Mouse (Mus musculus) CD4-positive, CD25-positive, alpha-beta regulatory T cell, adult 2 months (primary cell): ENCODE results near the gene Itga7.

Experiments used
- DNase-seq: peaks from one replicate; pipeline ENCODE4 v3.0.0-alpha.2; 2012; ENCODE audit warnings: low read depth, low spot score

Itga7 gene

DNA sequence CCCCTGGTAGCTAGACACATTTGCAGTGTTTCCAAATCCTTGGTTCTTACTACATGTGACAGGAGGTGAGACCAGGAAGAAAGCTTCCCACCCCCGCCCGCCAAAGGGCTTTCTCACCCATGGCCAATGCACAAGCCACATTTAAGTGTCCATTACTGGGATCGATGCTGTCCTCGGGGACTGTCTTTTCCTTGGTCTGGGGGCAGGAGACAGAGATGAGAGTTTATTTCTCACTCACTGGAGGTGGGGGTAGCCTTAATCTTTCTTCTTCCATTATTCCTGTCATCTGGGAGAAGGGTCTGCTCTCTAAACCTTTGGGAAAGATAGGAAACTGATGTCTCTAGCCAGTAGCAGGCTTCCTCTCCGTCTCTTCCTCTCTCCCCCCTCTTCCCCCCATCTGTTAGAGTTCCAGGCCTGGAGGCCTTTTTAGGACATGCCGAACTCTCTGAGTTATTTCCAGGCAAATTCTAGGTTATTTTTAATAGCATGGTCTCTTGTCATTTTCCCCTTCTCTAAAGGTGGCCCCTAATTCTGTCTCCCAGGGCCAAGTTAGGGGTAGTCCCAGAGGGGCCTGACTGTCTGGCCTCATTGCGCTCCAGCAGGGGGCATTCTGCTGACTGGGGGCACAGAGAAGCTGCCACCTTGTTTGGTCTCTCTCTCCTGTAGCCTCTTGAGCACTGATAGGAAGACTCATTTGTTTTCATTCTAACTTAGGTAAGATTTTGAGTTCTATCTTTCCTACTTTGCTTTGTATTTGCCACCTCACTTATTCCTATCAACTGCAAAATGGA lies 1.6 kb downstream of the Itga7 start:
- DNase-seq = no peak

DNA sequence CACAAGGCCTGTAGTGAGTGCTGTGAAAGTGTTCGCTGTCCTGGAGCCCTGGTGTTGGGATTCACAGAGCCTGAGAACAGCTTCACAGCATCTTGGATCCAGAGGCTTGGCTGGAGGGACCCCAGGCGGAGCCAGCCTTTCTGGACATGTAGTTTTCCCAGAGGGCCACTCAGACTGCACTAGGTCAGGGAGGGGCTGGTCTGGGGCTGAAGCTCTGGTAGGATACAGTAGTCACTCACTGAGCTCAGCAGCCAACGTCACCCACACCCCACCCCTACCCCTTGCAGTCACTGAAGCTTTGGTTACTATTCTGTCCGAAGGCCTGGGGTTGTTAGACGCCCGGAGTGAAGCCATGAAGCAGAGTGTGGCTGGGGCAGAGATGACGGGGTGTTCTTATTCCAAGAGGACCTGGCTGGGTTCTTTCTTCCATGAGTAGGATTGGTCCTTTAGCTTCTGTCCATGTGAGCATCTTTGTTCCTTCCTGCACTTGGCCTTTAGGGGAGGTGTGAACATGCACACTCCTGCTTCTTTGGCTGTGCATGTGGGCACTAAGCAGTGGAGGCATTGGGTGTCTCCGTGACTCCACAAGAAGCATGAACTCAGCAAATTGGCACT lies 2.3 kb downstream of the Itga7 start:
- DNase-seq = no peak

DNA sequence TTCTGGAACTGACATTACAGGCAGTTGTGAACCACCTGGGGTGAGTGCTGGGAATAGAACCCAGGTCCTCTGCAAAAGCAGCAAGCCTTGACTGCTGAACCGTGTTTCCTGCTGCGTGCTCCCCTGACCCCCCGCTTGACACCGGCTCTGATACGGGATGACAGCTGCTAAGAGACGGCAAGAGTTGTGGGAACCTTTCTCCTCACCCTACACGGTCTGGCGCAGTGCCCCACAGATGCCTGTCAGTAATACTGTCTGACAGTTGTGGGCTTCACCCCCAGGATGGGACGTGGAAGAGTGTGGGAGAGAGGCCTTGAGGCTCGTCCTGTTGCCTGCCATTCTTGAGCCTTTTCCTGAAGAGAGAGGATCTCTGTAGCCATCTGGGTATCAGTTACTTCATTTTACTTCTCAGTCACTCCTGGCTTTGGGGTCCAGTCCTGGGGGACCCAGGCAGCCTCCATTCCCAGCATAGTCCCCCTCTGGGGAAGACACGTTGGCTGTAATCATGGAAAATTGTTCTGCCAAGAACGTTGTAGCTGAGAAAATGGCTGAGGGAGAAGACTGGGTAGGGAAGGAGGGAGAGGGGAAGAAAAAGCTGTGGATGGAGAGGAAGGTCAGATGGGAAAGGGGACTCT lies 4.3 kb downstream of the Itga7 start:
- no peak for DNase-seq

DNA sequence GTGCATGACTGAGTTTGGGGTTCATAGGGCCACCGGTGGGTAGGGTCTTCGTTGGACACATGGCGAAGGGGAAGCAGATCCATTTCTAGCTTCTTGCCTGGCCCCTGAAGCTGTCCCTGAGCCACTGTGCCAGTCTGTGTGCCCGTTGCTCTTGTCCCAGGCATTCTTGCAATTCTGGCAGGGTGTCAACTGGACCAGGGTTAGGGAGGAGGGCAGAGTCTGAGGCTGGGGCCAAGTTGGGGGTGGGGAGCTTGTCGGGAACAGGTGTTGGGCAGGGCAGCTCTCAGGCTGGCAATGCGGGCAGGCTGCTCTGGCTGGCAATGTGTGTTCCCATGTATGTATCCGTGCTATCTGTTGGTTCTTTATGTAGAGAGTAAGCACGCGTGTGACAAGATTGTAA lies 4.8 kb downstream of the Itga7 start:
- DNase-seq = no peak

DNA sequence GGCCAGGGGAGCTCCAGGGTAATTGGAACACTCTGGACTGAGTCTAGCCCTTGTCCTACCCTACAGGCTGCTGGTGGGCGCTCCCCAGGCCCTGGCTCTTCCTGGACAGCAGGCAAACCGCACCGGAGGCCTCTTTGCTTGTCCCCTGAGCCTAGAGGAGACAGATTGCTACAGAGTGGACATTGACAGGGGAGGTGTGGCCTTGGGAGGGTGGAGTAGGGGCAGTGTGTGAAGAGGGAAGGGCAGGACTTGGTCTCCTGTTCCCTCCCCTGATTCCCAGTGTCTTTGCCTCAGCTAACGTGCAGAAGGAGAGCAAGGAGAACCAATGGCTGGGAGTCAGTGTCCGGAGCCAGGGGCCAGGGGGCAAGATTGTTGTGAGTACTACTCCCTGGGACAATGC lies 5.4 kb downstream of the Itga7 start:
- no peak for DNase-seq

DNA sequence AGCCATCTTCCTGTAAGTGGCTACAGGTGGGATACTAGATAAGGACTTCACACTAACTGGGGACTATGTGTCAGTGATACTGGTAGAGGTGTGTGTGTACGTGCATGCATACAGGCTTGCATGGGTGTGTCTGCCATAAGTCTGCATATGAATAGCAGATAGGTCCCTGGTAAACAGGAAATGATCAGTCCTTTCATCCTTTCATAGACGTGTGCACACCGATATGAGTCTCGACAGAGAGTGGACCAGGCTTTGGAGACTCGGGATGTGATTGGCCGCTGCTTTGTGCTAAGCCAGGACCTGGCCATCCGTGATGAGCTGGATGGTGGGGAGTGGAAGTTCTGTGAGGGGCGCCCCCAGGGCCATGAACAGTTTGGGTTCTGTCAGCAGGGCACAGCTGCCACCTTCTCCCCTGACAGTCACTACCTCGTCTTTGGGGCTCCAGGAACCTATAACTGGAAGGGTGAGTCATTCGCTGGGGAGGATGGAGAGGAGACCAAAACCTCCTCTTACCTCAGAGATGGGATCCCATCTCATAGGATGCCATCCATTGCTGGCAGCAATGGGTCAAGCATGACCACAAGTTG lies 7.0 kb downstream of the Itga7 start:
- peak; percentile 58 for DNase-seq

DNA sequence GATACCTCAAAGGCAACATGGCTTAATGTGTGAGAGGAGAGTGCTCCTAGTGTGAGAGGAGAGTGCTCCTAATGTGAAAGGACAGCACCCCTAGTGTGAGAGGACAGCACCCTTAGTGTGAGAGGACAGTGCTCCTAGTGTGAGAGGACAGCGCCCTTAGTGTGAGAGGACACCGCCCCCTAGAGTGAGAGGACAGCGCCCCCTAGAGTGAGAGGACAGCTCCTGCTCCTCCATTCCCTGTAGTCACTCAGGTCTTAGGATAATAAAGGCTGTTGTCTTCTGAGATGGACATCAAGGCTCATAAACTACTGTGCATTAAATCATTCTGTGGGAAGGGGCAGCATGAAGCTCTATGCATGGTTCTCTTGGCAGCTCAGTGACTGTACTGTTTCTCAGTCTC lies 12.1 kb downstream of the Itga7 start:
- peak; percentile 54 for DNase-seq

DNA sequence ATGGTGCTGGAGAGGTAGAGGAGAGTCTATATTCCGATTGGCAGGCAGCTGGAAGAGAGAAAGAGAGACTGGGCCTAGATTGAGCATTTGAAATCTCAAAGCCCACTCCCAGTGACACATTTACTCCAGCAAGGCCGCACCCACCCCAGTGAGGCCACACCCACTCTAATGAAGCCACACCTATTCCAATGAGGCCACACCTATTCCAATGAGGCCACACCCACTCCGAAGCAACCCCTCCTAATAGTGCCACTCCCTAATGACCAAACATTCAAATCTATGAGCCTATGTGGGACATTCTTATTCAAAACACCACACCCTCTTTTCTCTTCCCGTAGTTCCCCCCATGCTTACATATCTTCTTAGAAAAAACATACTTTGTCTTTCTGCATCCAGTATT lies 13.9 kb downstream of the Itga7 start:
- no peak for DNase-seq

DNA sequence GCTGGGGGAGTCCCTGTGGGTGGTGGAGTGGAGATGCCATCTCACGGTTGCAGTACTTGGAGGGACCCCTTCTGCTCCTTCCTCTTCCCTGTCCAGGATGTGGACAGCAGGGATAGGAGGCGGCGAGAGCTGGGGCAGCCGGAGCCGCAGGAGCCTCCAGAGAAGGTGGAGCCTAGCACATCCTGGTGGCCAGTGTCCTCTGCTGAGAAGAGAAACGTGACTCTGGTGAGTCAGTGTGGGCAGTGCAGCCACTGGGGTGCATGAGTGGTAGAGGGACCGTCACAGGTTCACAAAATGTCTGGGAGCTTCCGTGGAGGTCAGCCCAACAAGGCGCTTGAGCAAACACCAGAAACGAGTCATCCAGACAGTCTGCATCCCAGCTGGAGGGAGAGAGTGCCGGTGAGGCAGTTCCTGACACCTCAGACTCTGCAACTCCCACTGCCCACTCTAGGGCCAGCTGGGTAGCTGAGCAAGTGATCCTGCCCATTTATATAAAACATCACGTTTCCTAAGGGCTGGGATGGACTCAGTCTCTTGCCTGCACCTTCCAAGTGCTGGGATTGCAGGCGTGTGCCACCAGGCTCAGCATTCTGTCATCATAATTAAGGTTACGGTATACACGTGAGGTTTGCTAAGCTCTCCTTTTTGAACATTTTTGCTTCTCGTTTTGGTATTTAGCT lies 16.7 kb downstream of the Itga7 start:
- DNase-seq = no peak

DNA sequence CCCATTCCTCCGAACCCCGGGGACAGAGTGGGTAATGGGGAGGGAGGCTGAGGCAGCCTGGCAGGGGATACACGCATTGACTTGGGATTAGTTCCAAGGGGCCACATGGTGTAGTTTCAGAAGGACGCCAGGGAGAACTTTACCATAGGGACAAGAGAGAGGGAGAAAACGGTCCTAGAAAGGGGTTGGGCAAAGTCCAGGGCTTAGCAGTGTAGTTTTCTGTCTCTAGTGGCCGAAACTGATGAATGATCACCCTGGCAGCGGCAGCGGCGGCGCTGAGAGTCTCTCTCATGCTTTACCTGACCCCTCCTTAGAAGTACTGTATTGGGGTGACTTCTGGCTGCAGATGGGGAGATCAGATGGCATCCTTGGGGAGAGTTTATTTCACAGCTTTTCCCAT lies 24.7 kb downstream of the Itga7 start:
- DNase-seq = no peak

DNA sequence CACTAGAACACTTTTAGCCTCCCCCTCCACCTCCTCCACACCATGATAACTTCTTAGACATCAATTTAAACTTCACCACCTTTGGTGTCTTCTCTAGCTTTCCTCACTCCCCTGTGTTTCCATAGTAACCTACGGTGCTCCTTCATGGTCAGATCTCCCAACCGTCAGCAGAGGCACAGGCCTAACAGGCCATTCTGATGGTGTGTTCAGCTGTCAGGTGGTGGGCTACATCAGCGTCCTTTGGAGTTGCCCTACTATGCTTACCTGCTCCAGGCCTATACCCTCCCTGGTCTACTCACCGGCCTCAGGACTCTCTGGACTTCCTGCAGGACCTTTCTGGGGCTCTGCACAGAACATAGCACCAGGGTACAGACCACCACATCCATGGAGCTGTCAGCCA lies 26.5 kb downstream of the Itga7 start:
- DNase-seq = no peak

DNA sequence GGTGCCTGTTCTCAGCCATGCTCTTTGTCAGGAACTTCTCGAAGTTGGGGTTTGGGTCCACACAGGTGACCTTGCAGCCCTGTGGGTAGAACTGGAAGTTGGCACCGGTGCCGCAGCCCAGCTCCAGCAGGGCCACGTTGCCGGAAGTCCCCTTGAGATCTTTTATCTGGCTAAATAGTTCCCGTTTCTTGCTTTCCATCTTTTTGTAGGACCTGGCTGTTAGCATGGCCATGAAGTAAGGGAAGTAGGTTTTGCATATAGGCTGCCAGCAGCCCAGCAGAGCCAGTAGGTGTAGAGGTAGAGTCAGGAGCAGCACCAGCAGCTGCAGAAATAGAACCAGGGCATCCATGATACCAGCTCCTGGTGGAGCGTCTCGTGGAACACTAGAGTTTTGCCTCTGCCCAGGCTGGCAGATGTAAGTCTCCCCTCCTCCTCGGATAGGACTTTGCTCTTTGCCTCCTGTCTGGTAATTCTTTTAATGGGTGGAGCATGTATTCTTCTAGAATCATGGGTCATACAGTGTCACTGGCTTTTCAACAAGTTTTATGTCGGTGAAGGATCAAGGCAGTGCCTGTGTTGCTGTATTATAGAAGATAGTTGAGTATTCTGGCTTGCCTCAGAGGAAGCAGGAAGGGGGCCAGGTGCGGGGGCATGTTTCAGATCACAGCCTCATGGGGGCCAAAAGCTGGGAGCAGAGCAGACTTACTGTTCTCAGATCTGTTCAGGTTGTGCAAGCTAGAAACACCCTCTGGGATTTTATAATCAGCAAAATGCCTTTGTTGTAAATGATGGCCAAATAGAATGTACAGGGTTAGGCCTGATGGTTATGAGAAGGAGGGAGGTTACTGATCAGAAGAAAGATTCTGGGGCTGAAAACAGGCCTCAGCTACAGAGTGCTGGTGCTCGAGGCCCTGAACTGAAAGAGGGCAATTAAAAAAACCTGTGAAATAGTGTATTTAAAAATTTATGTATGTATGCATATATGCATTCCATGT lies 27.3 kb downstream of the Itga7 start, which contains the start of gene Mettl7b:
Gene Mettl7b, minus strand, starts transcription at position 399 of the 995 bp plus-strand sequence.
- DNase-seq = no peak

DNA sequence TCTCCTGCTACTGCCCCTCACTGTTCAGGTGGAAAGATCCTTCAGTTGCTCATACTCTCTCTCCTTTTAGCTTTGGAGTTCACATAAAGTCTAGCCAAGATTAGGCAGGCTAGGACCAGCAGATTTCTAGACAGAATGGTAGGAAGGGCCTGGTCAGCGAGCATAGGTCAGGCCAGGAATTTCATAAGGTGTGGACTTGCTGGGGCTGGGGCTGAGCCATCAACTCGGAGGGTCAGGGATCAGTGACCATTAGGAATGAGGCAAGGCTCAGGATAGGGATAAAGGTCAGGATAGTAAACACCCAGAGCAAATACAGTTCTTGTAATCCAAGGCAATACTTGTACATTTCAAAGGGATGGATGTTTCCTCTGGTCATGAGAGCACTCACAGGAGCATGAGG lies 31.3 kb downstream of the Itga7 start:
- DNase-seq = no peak

DNA sequence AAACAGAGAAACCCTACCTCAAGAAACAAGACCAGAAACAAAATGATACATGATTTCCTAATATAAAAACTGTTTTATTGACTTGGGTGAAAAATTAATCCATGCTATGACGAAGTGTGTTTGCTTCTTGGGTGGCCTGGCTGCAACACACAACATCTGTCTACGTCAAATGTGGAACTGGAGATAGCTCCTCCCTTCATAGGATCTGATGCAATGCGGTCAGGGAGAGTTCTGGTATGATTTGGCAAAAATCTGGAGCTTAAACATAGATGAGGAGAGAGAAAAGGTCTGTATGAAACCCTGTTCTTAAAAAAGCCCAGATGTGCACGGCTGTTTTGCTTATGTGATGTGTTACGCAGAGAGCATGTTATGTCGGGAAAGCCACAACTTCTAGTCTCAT lies 32.3 kb downstream of the Itga7 start:
- DNase-seq = no peak

DNA sequence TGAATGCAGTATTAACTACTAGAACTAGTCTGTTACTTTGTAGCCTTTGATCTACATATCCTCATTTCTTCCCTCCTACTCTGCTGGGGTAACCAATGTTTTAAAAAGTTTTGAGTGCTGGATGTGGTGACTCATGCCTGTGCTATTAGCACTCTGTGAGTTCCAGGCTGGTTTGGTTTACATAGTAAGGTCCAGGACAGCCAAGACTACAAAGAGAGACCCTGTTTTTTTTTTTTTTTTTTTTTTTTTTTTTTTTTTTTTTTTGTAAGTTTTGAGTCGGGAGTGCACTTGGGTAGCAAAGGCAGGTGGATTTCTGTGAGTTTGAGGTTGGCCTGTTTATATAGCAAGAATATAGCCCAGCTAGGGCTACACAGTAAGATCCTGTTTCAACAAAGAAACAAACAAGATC lies 34.7 kb downstream of the Itga7 start:
- no peak for DNase-seq

DNA sequence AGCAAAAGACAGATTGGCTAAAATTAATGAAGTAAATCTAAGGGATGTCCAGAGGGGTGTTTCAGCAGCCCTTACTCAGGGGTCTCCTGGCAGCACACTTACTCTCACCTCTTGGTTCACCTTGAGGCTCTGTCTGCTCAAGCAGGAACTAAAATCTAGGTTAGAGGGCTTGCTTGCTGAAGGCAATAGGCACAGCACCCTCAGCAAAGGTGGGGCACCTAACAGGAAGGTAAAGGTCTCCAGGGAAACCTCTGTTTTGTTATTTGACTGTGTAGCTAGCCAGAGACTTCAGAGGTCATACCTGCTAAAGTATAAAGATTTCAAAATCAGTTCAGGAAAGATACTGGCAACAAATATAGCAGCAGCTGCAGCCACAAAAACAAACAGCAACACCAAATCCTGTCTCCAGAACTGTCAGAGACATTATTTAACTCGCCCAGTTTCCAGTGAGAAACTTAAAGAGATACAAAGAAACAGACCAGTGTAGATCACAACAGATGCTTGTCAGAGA lies 37.2 kb downstream of the Itga7 start:
- DNase-seq = no peak

DNA sequence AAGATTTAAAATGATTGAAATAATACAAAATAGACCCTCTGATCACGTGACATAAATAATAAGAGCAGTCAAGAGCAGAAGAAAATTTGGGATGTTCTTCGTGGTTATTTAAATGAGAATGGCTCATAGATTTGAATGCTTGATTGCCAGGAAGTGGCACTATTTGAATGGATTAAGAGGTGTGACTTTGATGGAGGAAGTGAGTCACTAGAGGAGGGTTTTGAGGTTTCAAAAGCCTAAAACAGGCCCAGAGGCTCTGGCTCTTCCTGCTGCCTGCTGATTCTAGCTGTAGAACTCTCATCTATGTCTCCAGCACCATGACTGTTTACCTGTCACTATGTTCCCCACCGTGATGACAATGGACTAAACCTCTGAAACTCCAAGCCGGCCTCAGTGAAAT lies 39.2 kb downstream of the Itga7 start:
- DNase-seq = no peak

DNA sequence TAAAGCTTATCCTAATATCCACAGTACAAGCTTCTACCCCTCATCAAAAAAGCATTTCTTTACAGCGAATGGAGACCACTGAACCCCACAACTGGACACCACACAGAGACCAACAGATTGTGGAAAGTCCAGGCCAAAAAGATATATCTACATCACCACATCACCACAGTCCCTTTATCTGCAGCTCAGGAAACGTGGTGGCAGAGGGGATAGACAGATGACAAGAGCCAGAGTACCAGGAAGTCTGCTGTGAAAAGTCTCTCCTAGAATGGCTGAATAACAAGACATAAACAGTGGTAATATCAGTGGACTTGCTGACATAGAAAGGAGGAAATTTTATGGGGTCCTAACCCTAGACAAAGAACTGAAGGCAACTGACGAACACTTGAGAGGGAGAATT lies 42.8 kb downstream of the Itga7 start:
- no peak for DNase-seq

DNA sequence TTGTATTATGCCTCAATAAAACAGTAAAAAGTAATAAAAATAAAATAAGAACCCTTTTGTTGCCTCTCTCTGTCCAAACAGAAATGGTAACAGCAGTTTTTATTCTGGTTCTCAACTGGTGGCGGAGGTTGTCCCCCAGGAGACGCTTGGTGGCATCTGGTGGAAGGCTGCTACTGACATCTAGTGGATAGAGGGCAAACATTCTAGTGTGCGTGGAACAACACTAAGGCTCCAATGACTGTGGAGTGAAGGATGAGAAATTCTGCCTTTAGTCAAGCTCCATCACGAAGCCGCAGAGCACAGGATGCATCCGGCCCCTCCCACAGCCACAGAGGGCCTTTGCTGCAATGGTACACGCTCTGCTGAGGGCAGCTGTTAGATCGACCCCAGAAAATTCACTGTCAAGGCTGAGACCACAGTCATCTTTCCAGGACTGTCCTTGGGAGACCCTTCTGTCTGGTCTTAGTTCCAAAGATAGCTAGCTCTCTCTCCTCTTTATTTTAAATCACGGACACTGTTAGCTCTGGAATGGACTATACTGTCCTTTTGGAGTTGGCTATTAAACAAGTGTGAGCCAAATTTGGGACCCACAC lies 44.0 kb downstream of the Itga7 start:
- DNase-seq = peak; percentile 60
